Mouse (Mus musculus): ENCODE results near the gene Sord. TPM values are rescaled to one million over a fixed set of nuclear protein-coding genes. Genes with fewer than 3 reads are reported as not detected.

Sord gene
- polyA plus RNA-seq, 1 experiment from 2014 or later = 18.2 TPM

DNA sequence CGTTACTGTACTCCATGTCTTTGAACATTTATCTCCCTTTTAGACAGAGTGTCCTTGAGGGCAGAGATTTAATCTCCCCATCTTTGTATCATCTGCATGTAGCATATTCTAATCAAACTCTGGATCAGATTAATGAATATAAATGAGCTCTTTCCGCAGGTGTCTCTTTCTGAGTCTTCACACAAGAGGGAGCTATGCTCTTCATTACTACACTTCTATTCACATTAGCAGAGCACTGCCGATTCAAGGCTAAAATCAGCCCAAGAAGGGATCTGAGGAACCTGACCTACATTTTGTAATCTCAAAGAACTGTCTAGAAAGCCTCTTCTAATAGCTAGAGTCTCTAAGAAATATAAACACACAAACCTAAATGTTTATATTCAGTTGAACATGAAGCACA, 75.1 kb downstream of the Sord start:
- Histone ChIP-seq H3K9me3 (no peaks in the 10 kb centered on the region), H3K9ac (replicated peaks) (no peak overlapping the region), H3K27ac (no peak overlapping the region), H3K36me3 (no peaks in the 10 kb centered on the region), H3K4me1 (replicated peaks) (peaks cover 21% of the 10 kb centered on the region), H3K4me2 (replicated peaks) (no peak overlapping the region), H3K4me3 (replicated peaks) (no peak overlapping the region), H3K27me3 (peaks cover 64% of the 10 kb centered on the region)
- ATAC-seq = no peak
- 39% methylated on average over 3 of the region's 3 CpGs for WGBS

DNA sequence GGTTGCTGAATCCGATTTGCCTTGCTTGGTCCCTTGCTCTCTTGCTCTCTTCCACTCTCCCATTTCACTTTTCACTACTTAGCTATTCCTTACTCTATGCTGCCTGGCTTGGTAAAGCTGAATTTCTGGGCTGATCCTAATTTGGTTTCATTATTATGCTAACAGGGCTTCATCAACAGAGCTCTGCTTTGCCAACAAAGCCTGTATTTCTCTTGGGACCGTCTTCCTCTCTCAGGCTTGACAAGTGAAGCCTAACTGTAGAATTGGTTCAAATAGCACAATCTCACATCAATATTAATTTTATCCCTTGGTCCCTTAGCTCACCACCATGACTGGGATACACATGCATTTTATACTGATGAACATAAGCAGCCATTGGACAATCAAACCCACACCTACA, 77.0 kb downstream of the Sord start:
- no peaks in the 10 kb centered on the region for H3K9me3 ChIP-seq
- H3K9ac ChIP-seq (replicated peaks) = no peak overlapping the region
- H3K4me3 ChIP-seq (replicated peaks) = no peak overlapping the region
- WGBS = 29% methylated on average over 2 of the region's 2 CpGs
- no peak overlapping the region for H3K4me2 ChIP-seq (replicated peaks)
- peak; percentile 49; the same call in 1 of the 2 replicates for ATAC-seq
- peaks cover 21% of the 10 kb centered on the region for H3K4me1 ChIP-seq (replicated peaks)
- H3K27ac ChIP-seq = no peak overlapping the region
- H3K27me3 ChIP-seq = peaks cover 50% of the 10 kb centered on the region
- H3K36me3 ChIP-seq = no peaks in the 10 kb centered on the region

DNA sequence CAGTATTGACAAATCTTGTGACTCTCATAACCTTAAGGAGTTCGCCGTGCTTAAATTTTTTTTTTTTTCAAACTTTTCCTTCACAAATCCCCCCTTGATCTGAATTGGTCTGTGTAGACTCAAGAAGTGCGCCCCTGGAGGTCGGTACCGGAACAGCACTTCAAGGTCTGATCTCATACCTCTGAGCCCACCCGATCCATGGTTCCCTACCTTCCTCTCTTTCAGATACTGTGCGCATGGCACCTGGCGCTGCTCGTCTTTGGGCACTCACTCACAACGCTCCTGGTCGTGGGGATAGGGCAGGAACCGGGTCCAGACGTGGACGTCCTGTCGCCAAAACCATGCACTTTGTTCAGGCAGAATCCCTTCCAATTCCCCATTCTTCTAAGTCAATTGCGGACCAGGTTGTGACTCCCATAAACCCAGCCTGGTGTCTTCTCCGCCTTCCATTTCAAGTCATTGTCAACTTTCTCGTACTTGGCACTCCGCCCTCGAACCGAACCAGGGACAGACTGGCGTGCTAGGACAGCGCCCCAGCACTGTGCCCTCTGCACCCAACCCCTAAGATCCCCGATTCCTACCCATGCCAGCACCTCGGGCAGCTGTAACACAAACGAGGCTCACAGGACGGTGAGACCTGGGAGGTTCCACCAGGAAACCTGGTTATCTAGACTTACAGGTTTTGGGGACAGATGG, 78.3 kb downstream of the Sord start:
- no peaks in the 10 kb centered on the region for H3K36me3 ChIP-seq
- 4% methylated on average over 27 of the region's 27 CpGs for WGBS
- peaks cover 21% of the 10 kb centered on the region for H3K4me1 ChIP-seq (replicated peaks)
- H3K9ac ChIP-seq (replicated peaks) = no peak overlapping the region
- peak overlapping the region; percentile 19 for H3K4me3 ChIP-seq (replicated peaks)
- peaks cover 44% of the 10 kb centered on the region for H3K27me3 ChIP-seq
- ATAC-seq = peak; percentile 58; the same call in 1 of the 2 replicates
- H3K4me2 ChIP-seq (replicated peaks) = peak overlapping the region; percentile 43
- H3K9me3 ChIP-seq = no peaks in the 10 kb centered on the region
- H3K27ac ChIP-seq = no peak overlapping the region

DNA sequence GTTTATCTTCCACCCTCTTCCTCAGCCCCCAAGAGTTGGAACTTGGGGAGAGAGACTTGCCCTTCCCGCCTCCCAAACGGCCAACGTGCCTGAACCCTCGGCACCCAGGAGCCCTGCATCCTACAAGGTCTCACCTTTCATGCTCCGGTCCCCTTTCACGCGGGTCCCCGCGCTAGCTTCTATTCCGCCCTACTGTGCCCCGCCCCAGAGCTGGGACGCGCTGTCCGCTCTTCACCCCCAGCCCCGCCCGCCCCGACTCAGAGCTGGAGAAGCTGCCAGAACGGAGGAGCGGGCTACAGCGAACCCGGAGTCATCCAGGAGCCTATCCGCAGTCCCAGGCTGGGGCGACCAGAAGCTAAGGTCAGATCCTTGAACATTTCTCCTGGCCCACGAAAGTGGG, 79.0 kb downstream of the Sord start, which contains the start of gene Duoxa1:
Duoxa1 (minus strand) TSS at position 195 of the 400 bp plus-strand sequence.
- H3K27me3 ChIP-seq = peaks cover 40% of the 10 kb centered on the region

More for the DNA sequence above, 79.0 kb downstream of the Sord start, which contains the start of gene Duoxa1:
- Histone ChIP-seq H3K4me2 (replicated peaks) (peak within 1 kb of the TSS; percentile 43), H3K36me3 (no peaks in the 10 kb centered on the region), H3K4me1 (replicated peaks) (peaks cover 21% of the 10 kb centered on the region), H3K27ac (no peak within 1 kb of the TSS), H3K4me3 (replicated peaks) (peak within 1 kb of the TSS; percentile 19), H3K9me3 (no peaks in the 10 kb centered on the region), H3K9ac (replicated peaks) (no peak within 1 kb of the TSS)
- WGBS = 2% methylated on average over 24 of the region's 24 CpGs
- peak; percentile 25; the same call in 1 of the 2 replicates for ATAC-seq

Other genes starting within 250 kb of the Sord start
- 10.2 and 11.4 TPM in 2 replicates for gene Eif3j1, start 206.2 kb upstream of the Sord start, polyA plus RNA-seq (2015; fragmentation: Nextera tagmentation; extraction: Ambion mirVana)
- 9.7 and 11.2 TPM in 2 replicates for gene Spg11, start 116.4 kb upstream of the Sord start, polyA plus RNA-seq (2015; fragmentation: Nextera tagmentation; extraction: Ambion mirVana)
- 82.5 and 82.7 TPM in 2 replicates for gene B2m, start 87.1 kb upstream of the Sord start, polyA plus RNA-seq (2015; fragmentation: Nextera tagmentation; extraction: Ambion mirVana)
- not detected in 2 replicates for gene Trim69, start 74.0 kb upstream of the Sord start, polyA plus RNA-seq (2015; fragmentation: Nextera tagmentation; extraction: Ambion mirVana)
- not detected in 2 replicates for gene Patl2, start 48.6 kb upstream of the Sord start, polyA plus RNA-seq (2015; fragmentation: Nextera tagmentation; extraction: Ambion mirVana)
- not detected in 2 replicates for gene Terb2, start 48.5 kb upstream of the Sord start, polyA plus RNA-seq (2015; fragmentation: Nextera tagmentation; extraction: Ambion mirVana)
- gene Duox2, start 63.7 kb downstream of the Sord start, polyA plus RNA-seq (2015; fragmentation: Nextera tagmentation; extraction: Ambion mirVana) = 0.04 TPM in 1 of 2 replicates, not detected in the other
- not detected in 2 replicates for gene Duoxa2, start 64.2 kb downstream of the Sord start, polyA plus RNA-seq (2015; fragmentation: Nextera tagmentation; extraction: Ambion mirVana)
- 0.20 and 0.39 TPM in 2 replicates for gene Duoxa1, start 79.0 kb downstream of the Sord start, polyA plus RNA-seq (2015; fragmentation: Nextera tagmentation; extraction: Ambion mirVana)
- 0.13 and 0.15 TPM in 2 replicates for gene Duox1, start 80.9 kb downstream of the Sord start, polyA plus RNA-seq (2015; fragmentation: Nextera tagmentation; extraction: Ambion mirVana)
- gene Shf, start 134.4 kb downstream of the Sord start, polyA plus RNA-seq (2015; fragmentation: Nextera tagmentation; extraction: Ambion mirVana) = 7.1 and 10.2 TPM in 2 replicates
- 0.09 TPM in 1 of 2 replicates, not detected in the other for gene Slc28a2, start 191.7 kb downstream of the Sord start, polyA plus RNA-seq (2015; fragmentation: Nextera tagmentation; extraction: Ambion mirVana)